Mouse (Mus musculus): ENCODE results near the gene Spag7.

The Spag7 gene

DNA sequence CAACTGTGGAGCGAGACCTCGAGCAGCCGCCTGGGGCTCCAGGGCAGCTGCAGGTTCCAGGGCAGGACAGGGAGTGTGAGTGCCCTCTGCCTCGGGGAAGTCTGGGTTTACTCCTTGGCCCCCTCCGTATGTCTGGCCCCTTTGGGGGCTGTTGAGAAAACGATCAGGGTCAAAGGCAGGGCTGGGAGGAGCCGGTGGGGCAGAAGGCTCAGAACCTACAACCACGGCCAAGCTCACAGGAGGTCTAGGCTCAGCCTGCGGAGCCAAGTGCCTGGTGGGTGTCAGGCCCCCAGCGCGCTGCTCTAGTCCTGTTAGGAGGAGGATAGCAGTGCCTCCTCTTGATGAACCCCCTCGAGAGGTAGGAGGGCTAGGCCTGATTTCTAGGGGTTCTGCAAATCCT, 12.0 kb upstream of the Spag7 start:
- DNase-seq (ENCODE audit: low read depth) = no peak

DNA sequence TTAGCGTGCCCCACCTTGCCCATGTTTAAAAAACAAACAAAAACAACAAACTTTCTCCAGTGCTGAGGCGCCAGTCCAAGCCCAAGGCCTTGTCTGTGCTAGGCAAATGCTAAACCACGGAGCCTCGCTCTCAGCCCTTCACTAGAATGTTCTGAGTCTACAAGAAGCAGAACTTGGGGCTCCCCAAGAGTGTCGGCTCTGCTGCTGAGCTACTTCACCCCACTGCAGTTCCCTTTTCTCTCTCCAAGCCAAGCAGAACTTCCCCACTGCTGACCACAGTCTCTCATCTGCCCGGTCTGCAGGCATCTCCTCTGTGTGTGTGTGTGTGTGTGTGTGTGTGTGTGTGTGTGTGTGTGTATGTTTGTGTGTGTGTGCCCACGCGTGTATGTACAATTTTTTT, 10.7 kb upstream of the Spag7 start:
- no peak for DNase-seq (ENCODE audit: low read depth)

DNA sequence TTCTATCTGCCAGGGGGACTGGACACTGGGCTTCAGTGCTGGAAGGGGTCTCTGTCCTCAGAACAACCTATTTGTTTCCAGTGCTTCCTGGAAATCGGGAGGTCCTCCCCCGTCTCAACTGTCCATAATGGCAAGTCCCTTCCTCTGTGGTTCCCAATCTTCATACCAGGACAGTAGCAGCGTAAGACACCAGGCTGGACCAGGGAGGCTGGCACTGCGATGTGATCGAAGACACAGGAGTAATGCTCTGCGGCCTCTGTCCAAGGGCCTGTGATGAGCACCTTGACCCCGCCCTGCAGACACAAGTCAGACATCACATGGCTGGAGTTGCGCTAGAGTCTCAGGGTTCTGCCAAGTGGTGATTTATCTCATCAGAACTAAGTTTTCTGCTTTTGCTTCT, 10.1 kb upstream of the Spag7 start:
- DNase-seq (ENCODE audit: low read depth) = no peak

DNA sequence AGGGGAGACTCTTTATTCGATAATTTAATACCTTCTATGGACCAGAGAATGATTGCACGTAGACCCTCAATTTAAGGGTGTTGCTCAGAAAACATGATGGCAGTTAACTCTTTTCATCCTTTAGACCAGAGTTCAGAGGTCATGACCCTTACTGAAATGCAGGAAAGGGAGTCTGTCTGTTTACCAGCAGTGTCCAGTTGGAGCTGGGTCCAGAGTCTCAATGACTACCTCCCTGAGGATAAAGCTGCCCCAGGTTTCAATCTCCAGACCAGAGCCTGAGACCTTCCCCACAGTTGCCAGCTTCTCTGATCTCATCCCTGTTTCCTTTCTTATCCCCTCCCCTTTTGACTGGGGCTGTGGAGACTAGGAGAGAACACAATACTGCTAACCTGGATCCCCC, 9.4 kb upstream of the Spag7 start:
- no peak for DNase-seq (ENCODE audit: low read depth)

GRCm38 (mm10) chr11:70678092-70678491, 8.9 kb upstream of the Spag7 start:
- DNase-seq (ENCODE audit: low read depth) = no peak

GRCm38 (mm10) chr11:70674501-70674900, 5.3 kb upstream of the Spag7 start:
- DNase-seq (ENCODE audit: low read depth) = no peak

DNA sequence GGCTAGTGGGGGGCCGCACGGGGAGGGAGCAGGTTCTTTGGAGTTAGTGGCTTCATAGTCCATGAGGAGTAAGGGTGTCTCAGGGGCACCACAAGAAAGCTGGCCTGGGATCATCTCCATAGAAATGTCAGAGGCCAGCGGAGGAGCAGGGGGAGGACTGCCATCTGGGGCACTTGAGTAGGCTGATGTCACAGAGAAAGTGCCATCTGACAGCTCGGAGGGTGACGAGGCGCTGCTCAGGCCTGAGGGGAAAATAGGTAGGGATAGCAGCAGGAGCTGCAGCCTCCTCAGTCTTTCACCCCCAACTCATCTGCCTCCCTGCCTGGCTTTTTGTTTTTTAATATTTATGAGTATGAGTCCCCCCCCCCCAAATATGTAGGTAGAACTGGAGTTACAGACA, 4.8 kb upstream of the Spag7 start:
- DNase-seq (ENCODE audit: low read depth) = no peak

GRCm38 (mm10) chr11:70671333-70672047, 2.3 kb upstream of the Spag7 start:
- DNase-seq (ENCODE audit: low read depth) = no peak

GRCm38 (mm10) chr11:70670483-70670882, 1.3 kb upstream of the Spag7 start:
- no peak for DNase-seq (ENCODE audit: low read depth)

DNA sequence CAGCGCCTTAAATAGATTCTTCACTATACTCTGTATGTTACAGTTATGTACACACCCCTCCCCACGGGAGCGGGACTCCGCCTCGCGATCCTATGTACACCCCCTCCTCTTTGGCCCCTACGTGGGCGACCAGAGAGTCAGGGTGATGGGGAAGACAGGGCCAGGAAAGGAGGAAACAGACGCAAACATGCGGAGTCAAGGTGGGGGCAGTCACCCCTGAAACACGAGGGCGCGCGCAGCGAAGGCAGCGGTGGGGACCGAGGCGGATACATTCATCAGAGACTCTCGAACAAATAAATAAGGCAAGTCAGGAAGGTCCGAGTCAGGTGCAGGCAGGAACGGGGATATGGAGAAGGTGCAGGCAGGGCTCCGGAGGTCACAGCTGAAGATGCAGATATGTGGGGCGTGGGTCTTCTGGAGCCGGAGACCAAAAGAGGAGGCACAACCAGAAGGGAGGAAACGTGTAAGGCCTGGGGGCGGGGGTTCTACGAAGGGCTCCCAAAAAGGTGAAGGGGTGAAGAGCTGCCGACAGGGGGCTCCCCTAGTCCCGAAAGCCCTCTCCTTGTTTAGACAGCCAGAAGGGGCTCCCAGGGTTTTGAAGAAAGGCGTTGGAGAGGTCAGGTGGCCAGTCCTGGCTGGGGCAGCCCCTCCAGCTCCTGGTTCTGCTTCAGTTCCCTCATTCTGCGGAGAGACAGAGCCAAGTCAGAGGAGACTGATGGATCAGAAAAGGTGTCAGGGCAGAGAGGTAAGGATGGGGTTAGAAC, 548 bp upstream of the Spag7 start:
- DNase-seq (ENCODE audit: low read depth) = no peak

DNA sequence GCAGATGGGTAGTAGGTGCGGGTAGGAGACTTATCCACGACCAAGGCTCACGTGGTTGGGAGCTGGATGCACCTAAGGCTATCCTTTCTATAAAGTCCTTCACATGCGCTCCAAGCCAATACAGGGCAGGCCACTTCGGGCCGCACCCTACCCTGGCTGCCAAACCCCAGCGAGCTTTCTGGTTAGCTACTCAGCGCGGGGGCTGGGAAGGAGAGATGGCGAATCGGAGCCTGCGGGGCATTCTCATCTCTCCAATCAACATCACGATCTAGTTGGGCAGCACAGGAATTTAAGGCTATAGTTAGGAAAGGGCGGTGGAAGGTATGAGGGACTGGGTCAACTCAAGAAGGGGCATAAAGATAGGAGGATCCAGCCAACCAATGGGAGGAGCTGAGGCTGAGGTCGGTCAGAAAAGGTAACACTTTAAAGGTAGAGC, 863 bp downstream of the Spag7 start:
- no peak for DNase-seq (ENCODE audit: low read depth)

GRCm38 (mm10) chr11:70667271-70668150, 1.7 kb downstream of the Spag7 start:
- no peak for DNase-seq (ENCODE audit: low read depth)

GRCm38 (mm10) chr11:70666687-70667086, 2.5 kb downstream of the Spag7 start:
- no peak for DNase-seq (ENCODE audit: low read depth)

- no peak for DNase-seq (ENCODE audit: low read depth)
Measured at GRCm38 (mm10) chr11:70664741-70665140, 4.5 kb downstream of the Spag7 start.

GRCm38 (mm10) chr11:70663957-70664356, 5.3 kb downstream of the Spag7 start:
- no peak for DNase-seq (ENCODE audit: low read depth)

DNA sequence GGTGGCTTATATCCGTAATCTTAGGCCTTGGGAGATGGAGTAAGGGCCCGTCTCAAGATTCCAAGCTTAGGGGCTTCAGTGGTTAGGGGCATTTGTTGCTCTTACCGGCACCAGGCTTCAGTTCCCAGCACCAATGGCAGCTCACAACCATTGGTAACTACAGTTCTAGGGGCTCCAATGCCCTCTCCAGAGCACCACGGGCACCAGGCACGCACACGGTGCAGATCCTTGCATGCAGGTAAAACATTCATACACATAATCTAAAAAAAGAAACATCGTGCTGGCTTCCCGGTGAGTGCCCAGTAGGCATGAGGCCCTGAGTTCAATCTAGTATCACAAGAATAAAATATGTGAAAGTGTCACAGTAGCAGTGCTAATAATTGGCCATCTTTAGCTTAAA, 6.1 kb downstream of the Spag7 start:
- no peak for DNase-seq (ENCODE audit: low read depth)

- DNase-seq (ENCODE audit: low read depth) = no peak
Measured at GRCm38 (mm10) chr11:70660571-70660970, 8.6 kb downstream of the Spag7 start.

- no peak for DNase-seq (ENCODE audit: low read depth)
Measured at GRCm38 (mm10) chr11:70658942-70659341, 10.3 kb downstream of the Spag7 start.

DNA sequence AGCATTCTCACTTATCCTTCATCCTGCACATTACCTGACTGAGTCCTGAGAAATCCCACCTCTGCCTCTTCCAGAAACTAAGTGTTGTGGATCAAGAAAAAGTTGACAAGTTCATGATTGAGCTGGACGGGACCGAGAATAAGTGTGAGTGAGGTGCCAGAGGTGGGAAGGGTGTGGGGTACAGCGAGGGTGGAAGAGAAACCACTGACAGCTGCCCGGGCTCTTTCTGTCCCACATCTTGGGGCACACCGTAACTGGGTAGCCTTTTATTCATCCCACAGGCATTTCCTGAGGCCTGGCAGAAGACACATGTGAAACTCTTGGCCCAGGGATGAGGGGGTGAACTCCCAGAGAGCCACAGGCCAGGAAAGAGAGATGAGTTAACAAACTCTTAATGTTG, 10.7 kb downstream of the Spag7 start:
- DNase-seq (ENCODE audit: low read depth) = no peak

- no peak for DNase-seq (ENCODE audit: low read depth)
Measured at GRCm38 (mm10) chr11:70657991-70658390, 11.2 kb downstream of the Spag7 start.

- DNase-seq (ENCODE audit: low read depth) = no peak
Measured at GRCm38 (mm10) chr11:70657573-70657972, 11.6 kb downstream of the Spag7 start.

DNA sequence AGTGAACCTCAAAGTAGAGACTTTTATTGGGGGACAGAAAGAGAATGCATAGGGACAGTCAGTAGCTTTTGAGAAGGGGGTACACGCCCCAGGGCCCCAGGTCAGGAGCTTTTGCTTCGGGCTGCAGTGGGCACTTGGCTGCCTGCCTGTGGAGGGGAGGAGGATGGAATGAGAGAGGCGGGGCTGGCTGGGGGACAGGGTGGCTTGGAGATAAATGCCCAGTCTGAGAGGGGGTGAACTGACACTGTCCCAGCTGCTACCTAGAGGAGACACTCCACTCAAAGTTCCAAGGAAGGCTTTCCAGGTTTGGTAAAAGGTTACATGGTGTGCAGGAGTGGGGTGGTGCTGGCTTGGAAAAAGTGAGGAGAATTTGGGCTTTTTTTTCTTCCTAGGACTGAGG, 12.3 kb downstream of the Spag7 start, which contains the start of gene Eno3:
TSS of gene Eno3 (plus strand) at position 239 of the 400 bp plus-strand sequence.
- DNase-seq (ENCODE audit: low read depth) = no peak
